Mouse (Mus musculus) myocyte (in vitro differentiated cells): ENCODE data around the gene Kmo.

ENCODE experiments used
- CEBPB ChIP-seq: IDR thresholded peaks from 2 replicates; pipeline ENCODE4 v1.6.1; 2011; ENCODE audit warnings: mild to moderate bottlenecking, moderate library complexity; ENCODE audit not compliant: poor library complexity, insufficient read depth, severe bottlenecking
- MYOD1 ChIP-seq, 3 experiments: IDR thresholded peaks; one replicate each; pipeline ENCODE4 v1.6.1; 2011; ENCODE audit warnings: control low read depth in 2 of 3, low read depth in 2 of 3, mild to moderate bottlenecking in 2 of 3, moderate library complexity in 1 of 3; ENCODE audit not compliant: insufficient read length in 2 of 3, control insufficient read depth in 1 of 3
- POLR2A ChIP-seq: IDR thresholded peaks from one replicate; pipeline ENCODE4 v1.6.1; 2011; ENCODE audit warnings: low read depth, mild to moderate bottlenecking, control low read depth, moderate library complexity; ENCODE audit not compliant: insufficient read length

- TF ChIP-seq POLR2A: no peak
- no peak for TF ChIP-seq CEBPB
- no peak for TF ChIP-seq MYOD1 (IDR thresholded peaks at IDR 0.05; ENCODE audit: control insufficient read depth in 1 of 3, insufficient read length in 2 of 3, low read depth in 2 of 3)
Observed at GRCm38 (mm10) chr1:175619814-175620431, at the start of gene Kmo.
